Mouse (Mus musculus): ENCODE measurements at regions not wholly inside any gene's neighbourhood (a gene's known extent, or its start where the extent isn't known, plus 50 kb on each side); places are given as distances from the start of the nearest gene placed in this dataset.

GRCm38 (mm10) chr12:64550915-64551570 is 76.6 kb upstream of the Fscb start:
- in situ Hi-C loops (cut with MboI, MseI), result no loop called here

DNA sequence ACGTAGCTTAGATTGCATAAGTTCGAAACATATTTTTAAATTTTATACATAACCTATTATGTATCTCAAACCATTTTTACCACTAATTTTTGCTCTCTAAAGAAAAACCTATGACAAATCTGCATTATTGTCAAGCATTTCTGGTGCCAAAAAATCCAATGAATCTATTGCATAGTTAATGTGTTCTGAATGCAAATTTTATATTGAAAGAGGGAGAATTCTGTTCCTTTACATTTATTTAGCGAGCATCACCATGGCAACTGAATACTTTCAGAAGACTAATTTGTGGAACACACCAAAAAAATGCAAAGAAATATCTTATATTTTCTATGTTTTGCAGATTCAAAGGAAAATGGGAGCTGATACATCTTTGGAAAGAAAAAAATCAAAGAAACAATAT is 66.6 kb upstream of the Fscb start:
- in situ Hi-C loops (cut with MboI, MseI), result loop anchor here (25.0 kb wide), 1 partner anchor 1946 kb away; no protein-coding TSS in a partner anchor

Data from T-helper 1 cell (primary cell).